Mouse (Mus musculus) skeletal muscle tissue, adult 2 months (tissue): Measurements from ENCODE around the gene Pip4k2b.
"Not testable (repeated sequence)": the region's sequence is repeated elsewhere in the genome, so short reads cannot be mapped to it uniquely, and the experiment has no call there.

Source experiments
- DNase-seq: peaks from one replicate; pipeline ENCODE4 v3.0.0-alpha.2; 2012; ENCODE audit warnings: low read depth, low spot score

Pip4k2b gene

DNA sequence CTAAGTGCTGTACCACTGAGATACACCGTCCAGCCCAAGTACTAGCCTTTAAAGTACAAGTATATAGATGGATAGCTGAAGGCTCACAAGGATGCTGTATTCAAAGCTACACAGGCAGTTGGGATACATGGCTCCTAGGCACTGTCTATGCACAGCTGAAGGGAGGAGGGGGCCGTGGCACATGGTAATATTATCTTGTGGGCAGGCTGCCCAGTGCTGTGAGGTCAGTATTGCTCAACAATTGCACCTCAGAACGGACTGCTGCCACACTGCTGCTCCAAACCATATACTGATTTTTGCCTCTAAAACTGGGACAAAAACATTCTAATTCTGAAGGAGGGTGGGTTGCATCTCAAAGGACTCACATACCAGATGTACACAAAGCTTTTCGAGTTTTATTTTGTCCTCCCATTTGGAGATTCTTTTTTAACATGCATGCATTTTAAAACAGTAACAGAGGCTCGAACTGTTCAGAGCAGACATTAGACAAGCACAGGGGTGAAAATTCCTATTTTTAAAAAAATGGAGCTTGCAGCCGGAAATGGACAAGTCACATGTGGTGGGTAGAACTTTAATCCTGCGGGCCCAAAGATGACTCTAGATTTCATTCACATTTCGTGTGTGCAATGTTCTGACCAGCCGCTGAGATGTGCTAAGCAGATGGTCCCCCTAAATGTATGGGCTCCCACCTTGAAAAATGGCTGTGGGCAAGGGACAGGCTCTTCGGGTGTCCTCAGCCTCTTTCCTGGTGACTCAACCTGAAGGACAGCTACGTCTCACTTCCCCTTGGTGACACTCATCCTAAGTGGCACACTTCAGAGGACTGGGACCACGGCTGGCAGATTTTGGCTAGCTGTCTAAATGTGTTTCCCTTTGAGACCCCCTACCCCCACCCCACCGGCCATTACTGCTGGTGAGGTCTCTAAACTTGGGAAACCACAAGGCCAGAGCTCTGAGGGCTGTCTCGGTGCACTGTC, 29.4 kb downstream of the Pip4k2b start:
- peak; percentile 64 for DNase-seq

- no peak for DNase-seq
Measured at GRCm38 (mm10) chr11:97714356-97714755, 30.1 kb downstream of the Pip4k2b start.

- DNase-seq, result peak; percentile 67
Measured at GRCm38 (mm10) chr11:97713896-97714295, 30.6 kb downstream of the Pip4k2b start.

DNA sequence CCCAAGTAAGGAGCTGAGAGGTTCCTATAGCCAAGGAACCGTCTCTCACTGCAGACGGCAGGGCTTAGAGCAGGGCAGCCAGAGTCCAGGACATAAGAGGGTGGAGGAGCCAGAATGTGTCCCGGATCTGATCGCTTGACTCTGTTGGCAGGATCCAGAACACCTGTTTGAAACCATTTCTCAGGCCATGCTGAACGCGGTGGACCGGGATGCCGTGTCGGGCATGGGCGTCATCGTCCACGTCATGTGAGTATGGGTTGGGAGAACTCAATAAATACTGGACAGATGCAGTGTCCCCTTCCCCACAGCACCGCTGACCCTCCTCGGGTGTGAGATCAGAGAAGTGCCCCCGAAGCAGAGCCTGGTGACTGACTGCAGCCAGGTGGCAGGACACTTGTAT, 32.2 kb downstream of the Pip4k2b start:
- DNase-seq, result peak; percentile 68

DNA sequence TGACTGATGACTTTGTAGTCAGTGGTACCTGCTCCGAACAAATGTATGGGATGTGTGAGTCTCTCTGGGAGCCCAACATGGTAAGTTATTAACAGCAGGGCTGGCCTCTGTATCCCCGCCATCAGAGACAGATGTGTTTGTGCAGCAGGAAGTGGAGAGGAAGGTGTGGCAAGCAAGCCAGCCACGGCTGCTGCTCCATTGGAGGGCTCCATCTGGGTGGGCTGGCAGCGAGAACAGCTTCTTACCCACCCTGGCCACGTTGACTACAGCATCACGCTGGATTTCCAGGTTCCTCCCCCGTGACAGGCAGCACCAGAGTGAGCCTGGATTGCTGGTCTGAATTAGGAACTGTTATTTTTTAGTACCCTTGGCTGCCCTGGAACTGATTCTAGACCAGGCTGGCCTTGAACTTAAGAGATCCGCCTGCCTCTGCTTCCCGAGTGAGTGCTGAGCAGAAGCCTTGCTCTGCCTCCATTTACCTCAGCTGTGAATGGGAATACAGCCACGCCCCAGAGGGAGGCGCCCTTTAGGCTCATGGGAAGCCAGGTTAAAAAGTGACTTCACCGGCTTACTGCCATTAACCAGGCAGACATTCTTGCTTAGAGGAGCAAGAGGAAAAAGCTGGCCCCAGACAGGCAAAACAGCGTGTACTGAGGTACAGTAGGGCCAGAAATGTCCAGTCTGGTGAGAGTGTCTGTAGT, 33.2 kb downstream of the Pip4k2b start:
- DNase-seq, result no peak

DNA sequence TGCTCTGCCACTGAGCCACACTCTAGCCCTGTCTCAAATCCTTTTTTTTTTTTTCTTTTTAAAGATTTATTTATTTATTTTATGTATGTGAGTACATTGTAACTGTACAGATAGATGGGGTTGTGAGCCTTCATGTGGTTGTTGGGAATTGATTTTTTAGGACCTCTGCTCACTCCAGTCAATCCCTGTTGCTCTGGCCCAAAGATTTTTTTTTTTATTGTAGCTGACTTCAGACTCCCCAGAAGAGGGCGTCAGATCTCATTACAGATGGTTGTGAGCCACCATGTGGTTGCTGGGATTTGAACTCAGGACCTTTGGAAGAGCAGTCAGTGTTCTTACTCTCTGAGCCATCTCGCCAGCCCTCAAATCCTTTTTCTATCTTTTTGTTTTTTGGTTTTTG, 34.4 kb downstream of the Pip4k2b start:
- DNase-seq, result not testable (repeated sequence)

- DNase-seq, result peak; percentile 100
Measured at GRCm38 (mm10) chr11:97703039-97703826, 41.3 kb downstream of the Pip4k2b start, which contains the start of gene Psmb3. TSS of gene Psmb3 (plus strand) at chr11:97703399.

DNA sequence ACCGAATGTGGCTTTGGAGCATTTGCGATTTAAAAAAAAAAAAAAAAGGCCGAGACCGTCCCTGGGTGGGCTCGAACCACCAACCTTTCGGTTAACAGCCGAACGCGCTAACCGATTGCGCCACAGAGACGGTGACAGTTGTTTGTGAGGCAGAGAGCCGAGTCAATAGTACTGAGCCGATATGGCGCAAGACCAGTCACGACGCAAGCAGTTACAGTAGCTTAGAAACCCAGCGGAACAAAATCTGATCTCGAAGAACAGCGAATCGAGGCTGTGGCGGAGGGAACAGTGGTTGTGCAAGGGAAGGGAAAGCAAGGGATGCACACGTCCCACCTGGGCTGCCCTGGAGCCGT, 42.1 kb downstream of the Pip4k2b start:
- peak; percentile 94 for DNase-seq

DNA sequence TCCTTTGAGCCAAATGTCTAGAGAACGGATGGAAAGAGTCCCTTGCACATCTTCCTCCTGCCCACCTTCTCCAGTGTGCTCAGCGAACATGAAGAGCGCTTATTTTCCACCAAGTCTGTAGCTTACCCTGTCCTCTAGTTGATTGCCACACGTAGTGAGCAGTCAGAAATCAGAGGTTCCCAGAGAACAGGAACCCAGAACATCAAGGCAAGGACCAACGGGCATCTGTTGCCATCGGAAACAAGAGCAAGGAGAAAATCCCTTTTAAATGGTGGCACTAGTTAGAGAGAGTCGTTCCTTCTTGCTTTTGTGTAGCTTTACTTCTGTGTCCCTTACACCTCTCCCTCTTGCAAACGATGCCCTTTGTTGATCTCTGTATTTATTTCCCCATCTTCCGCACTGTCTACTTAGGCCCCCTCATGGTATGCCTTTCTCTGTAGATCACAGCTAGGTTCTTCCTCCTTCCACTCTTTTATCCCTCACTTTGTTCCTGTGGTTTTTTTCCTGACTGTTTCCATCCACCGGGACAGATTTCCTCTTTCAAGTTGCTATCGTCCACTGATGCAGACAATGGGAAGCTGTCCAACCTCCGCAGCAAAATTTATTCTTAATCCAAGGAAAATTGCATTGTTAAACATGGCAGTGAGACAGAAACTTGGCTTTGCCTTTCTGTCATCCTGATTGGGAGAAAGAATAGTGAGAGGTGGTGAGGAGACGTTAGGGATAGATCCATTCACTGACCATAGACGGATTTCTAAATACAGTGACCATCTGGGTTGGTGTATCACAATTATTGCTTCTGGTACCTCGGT, 42.7 kb downstream of the Pip4k2b start:
- DNase-seq, result no peak

- DNase-seq, result no peak
Measured at GRCm38 (mm10) chr11:97700746-97701580, 43.5 kb downstream of the Pip4k2b start.

- peak; percentile 64 for DNase-seq
Measured at GRCm38 (mm10) chr11:97700003-97700745, 44.3 kb downstream of the Pip4k2b start, which contains the start of gene Pcgf2. TSS of gene Pcgf2 (minus strand) at chr11:97700497.

GRCm38 (mm10) chr11:97699626-97700002, 44.9 kb downstream of the Pip4k2b start:
- peak; percentile 68 for DNase-seq

- no peak for DNase-seq
Measured at GRCm38 (mm10) chr11:97698741-97699611, 45.5 kb downstream of the Pip4k2b start.

GRCm38 (mm10) chr11:97697891-97698529, 46.5 kb downstream of the Pip4k2b start:
- no peak for DNase-seq

DNA sequence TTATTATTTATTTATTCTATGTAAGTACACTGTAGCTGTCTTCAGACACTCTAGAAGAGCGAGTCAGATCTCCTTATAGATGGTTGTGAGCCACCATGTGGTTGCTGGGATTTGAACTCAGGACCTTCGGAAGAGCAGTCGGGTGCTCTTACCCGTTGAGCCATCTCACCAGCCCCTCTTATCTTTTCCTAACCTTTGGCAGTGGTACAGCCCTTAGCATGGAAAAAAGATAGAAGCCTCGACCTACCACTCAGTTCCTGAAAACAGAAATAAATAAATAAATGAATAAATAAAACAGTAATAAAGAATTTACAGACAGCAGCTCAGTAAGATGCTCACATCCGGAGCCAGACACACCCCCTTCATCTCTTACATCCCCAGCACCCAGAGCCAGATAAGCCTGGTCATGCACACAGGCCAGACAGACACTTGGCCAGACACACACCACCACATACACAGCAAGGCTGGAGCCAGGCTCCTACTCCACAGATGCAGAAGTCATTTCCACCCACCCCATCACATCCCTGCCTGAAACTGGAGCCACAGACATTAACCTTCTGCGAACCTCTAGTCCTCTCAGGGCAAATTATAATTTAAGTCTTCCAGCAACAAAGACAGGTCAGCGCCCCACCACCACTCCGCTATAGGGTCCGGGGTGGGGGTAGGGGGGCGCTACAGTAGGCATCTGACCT, 47.2 kb downstream of the Pip4k2b start:
- no peak for DNase-seq

DNA sequence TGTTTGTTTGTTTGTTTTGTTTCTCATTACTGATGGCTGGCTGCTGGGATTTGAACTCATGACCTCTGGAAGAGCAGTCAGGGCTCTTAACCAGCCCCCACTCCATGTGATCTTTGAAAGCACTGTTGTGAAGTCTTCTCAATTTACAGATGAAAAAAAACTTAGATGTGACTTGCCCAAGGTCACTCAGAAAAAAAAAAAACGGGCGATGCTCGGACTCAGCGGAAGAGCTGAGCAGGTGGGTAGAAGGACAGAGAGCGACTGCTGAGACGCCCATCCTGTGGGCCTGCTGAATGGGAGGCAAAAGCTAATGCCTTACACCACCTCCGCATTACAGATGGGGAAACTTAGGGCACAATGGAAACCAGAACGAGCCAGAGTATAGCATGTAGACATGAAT, 47.8 kb downstream of the Pip4k2b start:
- no peak for DNase-seq

DNA sequence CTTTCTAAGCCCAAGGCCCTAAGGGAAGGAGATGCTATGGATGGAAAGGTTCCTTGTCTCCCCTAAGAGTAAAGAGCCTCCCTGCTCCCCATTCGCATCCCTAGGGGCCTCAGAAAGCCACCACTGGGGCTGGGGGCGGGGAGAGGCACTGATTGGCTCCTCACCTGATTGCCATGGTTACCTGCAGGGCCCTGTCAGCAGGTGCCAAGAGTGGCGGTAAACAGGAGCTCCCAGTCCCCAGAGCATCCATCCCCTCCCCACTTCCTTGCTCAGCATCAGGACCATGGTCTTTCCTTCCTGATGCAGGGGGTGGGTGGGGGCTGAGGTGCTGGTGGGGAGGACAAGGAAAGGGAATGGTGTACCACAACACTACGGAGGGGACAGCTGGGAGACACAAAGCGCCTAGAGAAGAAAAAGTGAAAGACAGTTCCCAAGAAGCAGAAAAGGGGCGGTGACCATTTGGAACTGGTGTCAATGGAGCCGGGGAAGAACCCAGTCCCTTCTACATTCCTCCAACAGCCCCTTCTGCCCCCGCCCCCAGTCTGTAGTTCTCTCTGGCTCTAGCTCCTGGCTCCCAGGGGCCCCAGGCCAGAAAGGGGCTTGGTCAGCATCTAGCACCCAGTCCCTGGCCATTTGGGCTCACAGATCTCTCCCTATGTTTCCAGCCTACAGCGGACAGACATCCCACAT, 48.6 kb downstream of the Pip4k2b start:
- no peak for DNase-seq
